Mouse (Mus musculus): ENCODE measurements around the gene Ank2.

DNA sequence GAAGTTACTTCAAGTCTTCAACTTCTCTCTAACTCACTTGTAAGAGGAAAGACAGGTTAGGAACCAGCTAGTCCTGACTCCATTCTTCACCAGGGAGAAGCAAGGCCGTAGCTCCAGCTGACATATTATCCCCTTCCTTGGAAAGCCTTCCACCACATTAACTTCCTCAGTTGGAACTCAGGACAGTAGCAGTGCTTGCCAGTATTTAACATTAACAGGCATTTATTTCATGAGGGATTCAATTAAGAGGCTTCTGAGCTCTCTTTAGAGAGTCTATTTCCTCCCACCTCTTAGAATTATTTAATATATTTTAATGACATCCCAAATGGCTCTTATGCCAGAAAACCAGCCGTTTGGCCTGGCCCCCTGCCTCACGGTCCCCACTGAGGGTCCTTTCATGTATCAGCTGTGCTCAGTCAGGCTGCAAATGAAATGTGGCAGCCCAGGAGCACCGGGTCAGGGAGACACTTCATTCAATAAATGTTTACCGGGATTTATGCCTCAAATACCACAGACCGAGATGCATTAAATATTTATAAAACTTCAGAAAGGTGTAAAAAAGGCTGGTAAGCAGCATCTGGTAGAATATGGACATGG, 195.1 kb downstream of the Ank2 start:
- TF ChIP-seq POLR2A (IDR thresholded peaks at IDR 0.05; ENCODE audit: borderline replicate concordance, extremely low read depth, low read depth, low read length) (no peak), CTCF (IDR thresholded peaks at IDR 0.05; ENCODE audit: insufficient read depth, low read length) (no peak)
